Mouse (Mus musculus): ENCODE measurements around the gene Paxip1.

DNA sequence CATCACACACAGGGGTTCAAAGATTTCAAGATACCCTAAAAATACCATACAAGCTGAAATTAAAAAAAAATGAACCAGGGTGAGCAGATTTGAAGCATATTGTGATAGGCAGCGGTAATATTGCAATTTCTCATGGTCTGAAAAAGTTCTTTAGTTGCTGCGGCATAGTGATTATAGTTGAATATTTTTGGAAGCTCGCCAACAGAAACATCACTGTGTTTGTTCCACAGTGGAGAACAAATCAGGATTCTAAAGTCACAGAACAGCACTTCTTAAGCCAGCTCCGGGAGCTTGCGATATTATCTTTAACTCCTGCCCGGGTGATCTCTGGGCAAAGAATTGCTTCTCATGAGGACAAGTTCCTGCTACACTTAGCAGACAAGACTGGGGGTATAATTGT lies 29.7 kb upstream of the Paxip1 start:
- TF ChIP-seq POLR2A (IDR thresholded peaks at IDR 0.05; ENCODE audit: low read depth, low read length): no peak
- no peak for TF ChIP-seq CTCF (IDR thresholded peaks at IDR 0.05; ENCODE audit: extremely low read depth, insufficient read length, insufficient replicate concordance, low read depth, low read length)

Data from small intestine, adult 2 months (tissue).